ENCODE assay signal across 22 mouse cellular contexts in the genomic region with DNA sequence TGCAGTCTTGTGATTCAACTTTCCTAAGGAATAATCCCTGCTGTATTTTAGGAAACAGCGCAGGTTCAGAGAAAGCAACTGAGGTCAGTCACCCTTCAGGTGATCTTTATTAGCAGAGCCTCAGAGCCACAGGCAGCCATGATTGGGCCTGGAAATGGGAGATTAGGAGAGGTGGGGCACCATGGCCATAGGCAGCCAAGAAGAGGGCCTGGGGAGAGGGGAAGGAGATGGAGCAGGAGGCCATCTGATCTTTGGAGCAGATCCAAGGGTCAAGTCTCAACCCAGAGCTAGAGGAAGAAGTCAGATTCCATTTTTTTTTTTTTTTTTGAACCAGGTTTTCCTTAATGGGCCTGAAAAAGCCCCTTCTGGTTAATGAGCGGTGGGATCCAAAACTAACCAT. TPM values are rescaled to one million over a fixed set of nuclear protein-coding genes. Genes with fewer than 3 reads are reported as not detected.
"Had no signal": no experiment of that assay in that cellular context is flagged by ENCODE, and none has a peak within 500 bp of the region (broad histone marks: within the 10 kb centered on the region; RNA-seq: fewer than 3 reads in every experiment).

No protein-coding gene starts in this region.

- DNase-seq: kidney, postnatal 4 days; lung, adult 18-20 months; lung, postnatal 10 days; lung, postnatal 36 days; retina, postnatal 1 day; right cerebral cortex, postnatal 25 days; spleen, adult 18-20 months; thymus, postnatal 25 days had no signal

- H3K9me3 ChIP-seq: limb, embryonic 10.5 days; limb, embryonic 13.5 days; lung, embryonic 15.5 days; megakaryocyte, embryonic 14.5 days; midbrain, embryonic 10.5 days; midbrain, embryonic 13.5 days; neural tube, embryonic 13.5 days; stomach, embryonic 15.5 days had no signal

- H3K4me2 ChIP-seq: limb, embryonic 13.5 days; lung, embryonic 15.5 days; midbrain, embryonic 13.5 days; neural tube, embryonic 13.5 days; stomach, embryonic 15.5 days had no signal

- H3K4me1 ChIP-seq: limb, embryonic 10.5 days; limb, embryonic 13.5 days; lung, embryonic 15.5 days; megakaryocyte, embryonic 14.5 days; midbrain, embryonic 10.5 days; midbrain, embryonic 13.5 days; neural tube, embryonic 13.5 days; stomach, embryonic 15.5 days had no signal

- ATAC-seq: midbrain, embryonic 13.5 days; midbrain, embryonic 16.5 days had no signal

- H3K9ac ChIP-seq: limb, embryonic 13.5 days; lung, embryonic 15.5 days; midbrain, embryonic 13.5 days; neural tube, embryonic 13.5 days; stomach, embryonic 15.5 days had no signal

- H3K36me3 ChIP-seq: limb, embryonic 10.5 days; limb, embryonic 13.5 days; lung, embryonic 15.5 days; midbrain, embryonic 10.5 days; midbrain, embryonic 13.5 days; neural tube, embryonic 13.5 days; stomach, embryonic 15.5 days had no signal

- H3K4me3 ChIP-seq: limb, embryonic 10.5 days; limb, embryonic 13.5 days; lung, embryonic 15.5 days; megakaryocyte, embryonic 14.5 days; midbrain, embryonic 10.5 days; midbrain, embryonic 13.5 days; myocyte; neural tube, embryonic 13.5 days; stomach, embryonic 15.5 days had no signal

- H3K27ac ChIP-seq: kidney, postnatal 0 days; limb, embryonic 10.5 days; limb, embryonic 13.5 days; lung, embryonic 15.5 days; midbrain, embryonic 10.5 days; midbrain, embryonic 13.5 days; neural tube, embryonic 13.5 days; stomach, embryonic 15.5 days had no signal

- H3K27me3 ChIP-seq: limb, embryonic 13.5 days; lung, embryonic 15.5 days; megakaryocyte, embryonic 14.5 days; midbrain, embryonic 13.5 days; neural tube, embryonic 13.5 days; stomach, embryonic 15.5 days had no signal

RNA-seq across cellular contexts. Expression of a gene that starts 15.9 kb away (rescaled TPM):
- polyA plus RNA-seq: intestine, embryonic 14.5 days; kidney, postnatal 0 days; limb, embryonic 10.5 days; limb, embryonic 13.5 days; liver, adult 2 months; lung, embryonic 15.5 days; midbrain, embryonic 10.5 days; midbrain, embryonic 13.5 days; midbrain, embryonic 16.5 days; myocyte; neural tube, embryonic 13.5 days; stomach, embryonic 15.5 days; thymus, postnatal 0 days had no signal

RNA-seq across cellular contexts. Expression of a gene that starts 29.3 kb away (rescaled TPM):
- polyA plus RNA-seq: intestine, embryonic 14.5 days; kidney, postnatal 0 days; limb, embryonic 10.5 days; limb, embryonic 13.5 days; liver, adult 2 months; lung, embryonic 15.5 days; midbrain, embryonic 10.5 days; midbrain, embryonic 13.5 days; midbrain, embryonic 16.5 days; myocyte; neural tube, embryonic 13.5 days; stomach, embryonic 15.5 days; thymus, postnatal 0 days had no signal
